Mouse (Mus musculus) stomach, postnatal 0 days (tissue): Measurements from ENCODE around the gene Tmem119. TPM values are rescaled to one million over a fixed set of nuclear protein-coding genes. Genes with fewer than 3 reads are reported as not detected.

ENCODE experiments used
- ATAC-seq: fragments of 200-750 bp; cut with Nextera tagmentation; 2 replicates; pipeline ENCODE4 v1.8.0; 2017; ENCODE audit not compliant: low FRiP score, low TSS enrichment
- DNase-seq: peaks from one replicate; pipeline ENCODE4 v3.0.0-alpha.2; 2016; ENCODE audit warnings: low spot score
- H3K27ac ChIP-seq: fragments of 300-500 bp; sonication (generic); replicated peaks from 2 replicates; pipeline ENCODE4 v1.5.1; 2014; ENCODE audit warnings: mild to moderate bottlenecking, control low read depth
- H3K27me3 ChIP-seq: fragments of 300-500 bp; sonication (generic); 2 replicates; pipeline ENCODE4 v1.6.1; 2014; ENCODE audit warnings: low read length; ENCODE audit not compliant: control insufficient read depth, insufficient read depth
- H3K36me3 ChIP-seq: fragments of 300-500 bp; sonication (generic); 2 replicates; pipeline ENCODE4 v1.6.1; 2014; ENCODE audit warnings: low read length, mixed read lengths; ENCODE audit not compliant: control insufficient read depth, insufficient read depth
- H3K4me1 ChIP-seq: fragments of 300-500 bp; sonication (generic); replicated peaks from 2 replicates; pipeline ENCODE4 v1.6.1; 2014; ENCODE audit warnings: antibody characterized with exemption; ENCODE audit not compliant: control insufficient read depth, insufficient read depth
- H3K4me2 ChIP-seq: fragments of 300-500 bp; sonication (generic); replicated peaks from 2 replicates; pipeline ENCODE4 v1.6.1; 2014; ENCODE audit warnings: low read depth, mild to moderate bottlenecking, control low read depth, moderate library complexity
- H3K4me3 ChIP-seq: fragments of 300-500 bp; sonication (generic); 2 replicates; pipeline ENCODE4 v1.5.1; 2014; ENCODE audit warnings: low read depth, low read length, control low read depth
- H3K9ac ChIP-seq: fragments of 300-500 bp; sonication (generic); 2 replicates; pipeline ENCODE4 v1.6.1; 2014; ENCODE audit warnings: mild to moderate bottlenecking, low read length, control low read depth, mixed read lengths
- H3K9me3 ChIP-seq: fragments of 300-500 bp; sonication (generic); 2 replicates; pipeline ENCODE4 v1.6.1; 2016; ENCODE audit warnings: low read length; ENCODE audit not compliant: control insufficient read depth
- CTCF ChIP-seq: IDR thresholded peaks from 2 replicates; pipeline ENCODE4 v1.5.1; 2016; ENCODE audit warnings: antibody characterized with exemption, low read depth, mild to moderate bottlenecking, moderate library complexity
- EP300 ChIP-seq: optimal IDR thresholded peaks from 2 replicates; pipeline ENCODE3; 2016; ENCODE audit warnings: antibody characterized with exemption
- WGBS: fragments of 180-500 bp; shearing (Covaris S2); extraction: QIAGEN DNeasy Blood & Tissue Kit; methylation state at CpG from one replicate; pipeline ENCODE4 v1.1.7; 2014; 5-methylcytosine and 5-hydroxymethylcytosine counted together
- polyA plus RNA-seq: library from polyadenylated mRNA; unstranded; fragments of >200 nt; fragmentation: Nextera tagmentation; extraction: Ambion mirVana; gene quantifications from 2 replicates; pipeline ENCODE4 v1.2.1, GENCODE M21; 2015

Gene Tmem119
- polyA plus RNA-seq, 1 experiment from 2014 or later: 36.6 TPM

GRCm38 (mm10) chr5:113832490-113832901 lies 32.2 kb upstream of the Tmem119 start, which contains the start of gene Selplg:
Selplg (minus strand) TSS chr5:113832644.
- 15% methylated on average over 8 of the region's 8 CpGs for WGBS
- H3K36me3 ChIP-seq: no peaks in the 10 kb centered on the region
- DNase-seq (no peak), ATAC-seq (no peak)
- no peaks in the 10 kb centered on the region for H3K9me3 ChIP-seq
- no peak within 1 kb of the TSS for H3K9ac ChIP-seq
- no peaks in the 10 kb centered on the region for H3K4me1 ChIP-seq
- no peak within 1 kb of the TSS for H3K4me3 ChIP-seq
- H3K4me2 ChIP-seq: no peak within 1 kb of the TSS
- H3K27me3 ChIP-seq: no peaks in the 10 kb centered on the region
- TF ChIP-seq EP300: no peak
- TF ChIP-seq CTCF: no peak
- H3K27ac ChIP-seq: no peak within 1 kb of the TSS

- no peaks in the 10 kb centered on the region for H3K4me1 ChIP-seq
- no peaks in the 10 kb centered on the region for H3K36me3 ChIP-seq
- no peak for ATAC-seq
- TF ChIP-seq EP300 (no peak), CTCF (no peak)
- no peak overlapping the region for H3K27ac ChIP-seq
- H3K9me3 ChIP-seq: no peaks in the 10 kb centered on the region
- no peak overlapping the region for H3K4me2 ChIP-seq
- H3K4me3 ChIP-seq: no peak overlapping the region
- no peak overlapping the region for H3K9ac ChIP-seq
- no peaks in the 10 kb centered on the region for H3K27me3 ChIP-seq
- WGBS: 45% methylated on average over 3 of the region's 3 CpGs
- DNase-seq: no peak
Measured at GRCm38 (mm10) chr5:113831741-113832140, 31.4 kb upstream of the Tmem119 start.

GRCm38 (mm10) chr5:113830796-113831195 lies 30.5 kb upstream of the Tmem119 start:
- Histone ChIP-seq H3K27ac (no peak overlapping the region), H3K36me3 (no peaks in the 10 kb centered on the region), H3K4me3 (no peak overlapping the region), H3K4me1 (no peaks in the 10 kb centered on the region), H3K27me3 (no peaks in the 10 kb centered on the region), H3K9ac (no peak overlapping the region), H3K4me2 (no peak overlapping the region), H3K9me3 (no peaks in the 10 kb centered on the region)
- ATAC-seq (no peak), DNase-seq (no peak)
- TF ChIP-seq EP300: no peak
- TF ChIP-seq CTCF: no peak
- WGBS: 90% methylated on average over 5 of the region's 5 CpGs

GRCm38 (mm10) chr5:113830292-113830643 lies 30.0 kb upstream of the Tmem119 start:
- no peak for ATAC-seq
- H3K36me3 ChIP-seq: no peaks in the 10 kb centered on the region

GRCm38 (mm10) chr5:113829566-113830291 lies 29.4 kb upstream of the Tmem119 start:
- DNase-seq (no peak), ATAC-seq (no peak)
- WGBS: 69% methylated on average over 7 of the region's 7 CpGs
- H3K9me3 ChIP-seq: no peaks in the 10 kb centered on the region
- H3K27me3 ChIP-seq: no peaks in the 10 kb centered on the region
- no peaks in the 10 kb centered on the region for H3K4me1 ChIP-seq
- H3K4me2 ChIP-seq: no peak overlapping the region
- no peak overlapping the region for H3K27ac ChIP-seq
- H3K36me3 ChIP-seq: no peaks in the 10 kb centered on the region
- H3K9ac ChIP-seq: no peak overlapping the region
- no peak for TF ChIP-seq CTCF
- H3K4me3 ChIP-seq: no peak overlapping the region

More at GRCm38 (mm10) chr5:113830292-113830643, 30.0 kb upstream of the Tmem119 start:
- Histone ChIP-seq H3K9ac (no peak overlapping the region), H3K4me2 (no peak overlapping the region), H3K27ac (no peak overlapping the region), H3K9me3 (no peaks in the 10 kb centered on the region), H3K4me1 (no peaks in the 10 kb centered on the region), H3K4me3 (no peak overlapping the region), H3K27me3 (no peaks in the 10 kb centered on the region)
- WGBS: 63% methylated on average over 10 of the region's 10 CpGs
- no peak for TF ChIP-seq CTCF
- DNase-seq: no peak

GRCm38 (mm10) chr5:113828481-113828880 lies 28.2 kb upstream of the Tmem119 start:
- no peaks in the 10 kb centered on the region for H3K27me3 ChIP-seq
- H3K4me2 ChIP-seq: no peak overlapping the region
- H3K4me3 ChIP-seq: no peak overlapping the region
- 52% methylated on average over 7 of the region's 7 CpGs for WGBS
- no peaks in the 10 kb centered on the region for H3K9me3 ChIP-seq
- TF ChIP-seq CTCF (no peak), EP300 (no peak)
- H3K27ac ChIP-seq: no peak overlapping the region
- H3K36me3 ChIP-seq: no peaks in the 10 kb centered on the region
- H3K4me1 ChIP-seq: no peaks in the 10 kb centered on the region
- ATAC-seq (no peak; the same call in 1 of the 2 replicates), DNase-seq (no peak)
- no peak overlapping the region for H3K9ac ChIP-seq
